Mouse (Mus musculus): ENCODE data around the gene Syf2.
A peak's percentile ranks its signal among the peaks of the same experiment; 100 is the strongest.
"Not testable (repeated sequence)": the region's sequence is repeated elsewhere in the genome, so short reads cannot be mapped to it uniquely, and the experiment has no call there.

The Syf2 gene

GRCm38 (mm10) chr4:134930684-134931481, at the start of gene Syf2:
Gene Syf2 (plus strand): TSS chr4:134930898.
- DNase-seq (ENCODE audit: low spot score), result peak; percentile 96

- DNase-seq (ENCODE audit: low spot score), result peak; percentile 38
Measured at GRCm38 (mm10) chr4:134883266-134883665, 47.4 kb upstream of the Syf2 start.

- no peak for DNase-seq (ENCODE audit: low spot score)
Measured at GRCm38 (mm10) chr4:134883808-134884207, 46.9 kb upstream of the Syf2 start.

GRCm38 (mm10) chr4:134884364-134884763, 46.3 kb upstream of the Syf2 start:
- no peak for DNase-seq (ENCODE audit: low spot score)

- peak; percentile 56 for DNase-seq (ENCODE audit: low spot score)
Measured at GRCm38 (mm10) chr4:134892096-134892495, 38.6 kb upstream of the Syf2 start.

GRCm38 (mm10) chr4:134897256-134897655, 33.4 kb upstream of the Syf2 start:
- DNase-seq (ENCODE audit: low spot score), result no peak

- DNase-seq (ENCODE audit: low spot score), result no peak
Measured at GRCm38 (mm10) chr4:134901126-134901525, 29.6 kb upstream of the Syf2 start.

GRCm38 (mm10) chr4:134903046-134903445, 27.7 kb upstream of the Syf2 start:
- no peak for DNase-seq (ENCODE audit: low spot score)

GRCm38 (mm10) chr4:134911406-134911805, 19.3 kb upstream of the Syf2 start:
- not testable (repeated sequence) for DNase-seq (ENCODE audit: low spot score)

GRCm38 (mm10) chr4:134913413-134913812, 17.3 kb upstream of the Syf2 start:
- DNase-seq (ENCODE audit: low spot score), result peak; percentile 80

DNA sequence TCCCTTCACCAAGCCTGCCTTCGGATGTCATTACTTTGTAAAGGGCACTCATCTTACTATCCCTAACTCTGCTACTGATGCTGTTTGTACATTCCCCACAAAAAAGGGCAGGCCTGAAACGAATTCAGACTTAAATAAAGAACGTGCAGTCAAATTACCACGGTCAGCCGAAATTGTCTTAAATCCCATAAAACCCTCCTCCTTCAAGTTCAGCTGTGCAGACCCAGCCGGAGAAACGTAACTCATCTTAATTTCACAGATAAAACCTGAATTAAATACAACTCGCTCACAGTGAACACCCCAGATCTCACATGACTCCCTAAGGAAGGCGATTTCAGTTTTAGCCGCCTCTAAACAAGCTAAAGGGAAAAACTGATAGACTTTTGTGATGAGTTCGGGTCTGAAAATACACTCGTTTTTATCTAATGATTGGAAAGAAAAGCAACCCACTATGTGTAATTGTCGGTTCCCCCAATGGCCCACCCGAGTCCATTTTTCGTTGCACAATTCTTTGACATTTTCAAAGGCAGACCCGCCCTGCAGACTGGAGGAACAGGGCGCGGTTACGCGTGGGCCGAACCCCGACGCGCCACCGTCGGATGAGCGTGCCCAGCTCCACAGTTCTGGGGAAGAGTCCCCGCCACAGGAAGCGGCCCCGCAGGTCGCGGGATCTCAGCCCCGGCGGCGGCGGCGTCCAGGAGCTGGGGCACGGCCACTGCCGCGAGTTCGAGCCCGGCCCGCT, 16.4 kb upstream of the Syf2 start:
- no peak for DNase-seq (ENCODE audit: low spot score)

DNA sequence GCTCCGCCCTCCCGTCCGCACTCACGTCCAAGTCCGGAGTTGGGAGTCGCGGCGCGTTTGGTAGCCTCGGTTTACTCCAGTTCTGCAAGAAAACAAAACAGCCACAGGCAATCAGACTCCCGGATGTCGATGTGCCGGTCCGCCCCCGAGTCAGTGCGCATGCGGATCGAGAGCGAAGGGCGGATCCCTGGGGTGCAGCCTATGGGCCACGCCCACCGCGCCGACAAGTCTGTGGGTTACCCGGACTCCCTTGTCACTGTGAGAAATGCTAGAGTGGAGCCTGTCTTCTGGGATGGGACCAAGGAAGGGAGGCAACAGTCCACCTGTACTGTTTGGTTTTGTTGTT, 15.9 kb upstream of the Syf2 start, which contains the start of gene Tmem50a:
Gene Tmem50a, minus strand, starts transcription at position 161 of the 346 bp plus-strand sequence.
- DNase-seq (ENCODE audit: low spot score), result peak; percentile 97

- peak; percentile 37 for DNase-seq (ENCODE audit: low spot score)
Measured at GRCm38 (mm10) chr4:134915223-134916050, 15.3 kb upstream of the Syf2 start.

GRCm38 (mm10) chr4:134917194-134917593, 13.5 kb upstream of the Syf2 start:
- DNase-seq (ENCODE audit: low spot score), result no peak

DNA sequence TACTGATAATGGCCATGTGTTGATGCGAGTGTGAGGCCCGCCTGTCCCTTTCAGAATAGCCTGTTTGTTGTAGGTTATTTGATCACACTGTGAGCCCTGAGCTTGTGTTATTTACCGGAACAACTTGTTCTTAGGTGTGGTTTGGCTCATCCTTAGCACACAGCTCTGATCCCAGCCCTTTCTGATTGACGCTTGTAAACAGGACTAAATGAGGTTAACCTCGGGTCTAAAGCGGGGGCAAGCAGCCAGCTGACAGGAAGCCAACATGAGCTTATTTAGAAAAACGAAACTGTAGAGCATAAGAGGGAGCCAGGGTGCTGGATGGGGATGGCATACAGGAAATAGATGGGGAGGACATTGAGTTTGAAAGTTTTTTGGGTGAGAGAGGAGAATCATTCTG, 12.3 kb upstream of the Syf2 start:
- peak; percentile 92 for DNase-seq (ENCODE audit: low spot score)

GRCm38 (mm10) chr4:134919733-134920540, 10.8 kb upstream of the Syf2 start:
- DNase-seq (ENCODE audit: low spot score), result peak; percentile 32

DNA sequence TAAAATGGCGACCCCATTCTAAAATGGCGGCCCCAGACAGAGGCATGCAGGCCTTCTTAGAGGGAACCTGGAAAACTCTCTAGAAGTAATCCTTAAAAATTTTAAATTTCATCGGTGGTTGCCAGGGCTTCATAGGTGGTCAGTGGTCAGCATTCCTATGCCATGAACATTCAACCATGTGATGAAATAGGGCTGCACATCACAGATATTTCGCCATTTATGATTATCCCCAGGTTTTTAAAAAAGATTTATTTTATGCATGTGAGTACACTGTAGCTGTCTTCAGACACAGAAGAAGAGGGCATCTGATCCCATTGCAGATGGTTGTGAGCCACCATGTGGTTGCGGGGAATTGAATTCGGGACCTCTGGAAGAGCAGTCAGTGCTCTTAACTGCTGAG, 10.1 kb upstream of the Syf2 start:
- DNase-seq (ENCODE audit: low spot score), result no peak

DNA sequence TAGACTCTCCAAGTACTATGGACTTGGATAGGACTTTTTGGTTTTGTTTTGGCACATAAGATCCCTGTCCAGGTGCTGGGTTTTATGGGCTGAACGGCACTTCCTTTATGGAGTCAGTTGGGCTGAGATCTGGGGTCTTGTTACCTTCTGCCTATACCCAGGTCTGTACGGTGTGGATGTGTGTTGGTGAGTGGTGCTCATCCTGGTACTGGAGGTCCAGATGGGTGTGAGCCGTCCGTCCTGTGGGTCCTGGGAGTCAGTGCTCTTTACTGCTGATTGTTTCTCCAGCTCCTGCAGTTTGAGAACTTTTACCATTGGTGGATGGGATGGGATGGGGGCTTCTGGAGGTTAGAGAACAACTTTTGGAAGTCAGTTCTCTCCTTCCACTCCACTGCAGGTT, 9.0 kb upstream of the Syf2 start:
- no peak for DNase-seq (ENCODE audit: low spot score)

DNA sequence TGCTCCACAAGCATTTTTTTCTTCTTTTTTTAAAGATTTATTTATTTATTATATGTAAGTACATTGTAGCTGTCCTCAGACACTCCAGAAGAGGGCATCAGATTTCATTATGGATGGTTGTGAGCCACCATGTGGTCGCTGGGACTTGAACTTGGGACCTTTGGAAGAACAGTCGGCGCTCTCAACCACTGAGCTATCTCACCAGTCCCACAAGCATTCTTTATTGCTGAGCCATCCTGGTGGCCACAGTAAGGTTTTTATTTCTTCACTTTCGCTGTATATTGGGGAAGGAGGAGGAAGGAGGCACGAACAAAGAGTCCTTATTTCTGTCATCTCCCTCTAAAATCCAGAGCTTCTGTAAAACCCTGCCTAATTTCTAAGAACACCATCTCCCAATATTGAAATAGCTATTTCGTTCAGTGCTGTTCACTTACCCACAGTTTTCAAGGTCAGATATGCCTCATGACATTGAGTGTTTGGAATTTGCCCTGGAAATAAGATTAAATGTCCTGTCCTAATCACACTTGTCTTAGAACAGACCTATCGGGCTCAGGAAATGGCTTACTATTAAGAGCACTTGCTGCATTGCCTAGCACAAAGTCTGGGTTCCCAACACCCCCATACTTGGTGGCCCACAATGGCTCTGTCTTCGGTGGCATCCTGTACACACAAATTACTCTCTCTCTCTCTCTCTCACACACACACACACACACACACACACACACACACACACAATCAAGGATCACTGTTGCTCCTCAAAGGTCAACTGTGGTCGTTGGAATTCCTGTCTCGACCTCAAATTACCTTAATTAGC, 8.4 kb upstream of the Syf2 start:
- DNase-seq (ENCODE audit: low spot score), result peak; percentile 30

GRCm38 (mm10) chr4:134922925-134923244, 7.8 kb upstream of the Syf2 start:
- DNase-seq (ENCODE audit: low spot score), result peak; percentile 41
